Mouse (Mus musculus) brown adipose tissue, adult 24 weeks (tissue): ENCODE results near the gene Cnn2. TPM values are rescaled to one million over a fixed set of nuclear protein-coding genes. Genes with fewer than 3 reads are reported as not detected.
A peak's percentile ranks its signal among the peaks of the same experiment; 100 is the strongest.
"Not testable (repeated sequence)": the region's sequence is repeated elsewhere in the genome, so short reads cannot be mapped to it uniquely, and the experiment has no call there.

ENCODE experiments used
- H3K27ac ChIP-seq: fragments of 200-500 bp; replicated peaks from 2 replicates; pipeline ENCODE4 v1.5.1; 2012; ENCODE audit warnings: low read depth, mild to moderate bottlenecking, low read length
- H3K4me1 ChIP-seq: fragments of 200-500 bp; 2 replicates; pipeline ENCODE4 v1.6.1; 2012; ENCODE audit warnings: low read length, mixed read lengths; ENCODE audit not compliant: control insufficient read depth, insufficient read depth, insufficient read length
- H3K4me3 ChIP-seq: fragments of 200-500 bp; 2 replicates; pipeline ENCODE4 v1.5.1; 2012; ENCODE audit warnings: low read depth, mild to moderate bottlenecking, low read length, moderate library complexity; ENCODE audit not compliant: insufficient read depth
- polyA plus RNA-seq: library from polyadenylated mRNA; stranded (reverse); fragments of >200 nt; gene quantifications from 2 replicates; pipeline ENCODE4 v1.2.4, GENCODE M21; 2012; ENCODE audit not compliant: missing spikeins, insufficient read depth, insufficient read length

The Cnn2 gene
- polyA plus RNA-seq, 1 experiment, result 6.4 TPM

DNA sequence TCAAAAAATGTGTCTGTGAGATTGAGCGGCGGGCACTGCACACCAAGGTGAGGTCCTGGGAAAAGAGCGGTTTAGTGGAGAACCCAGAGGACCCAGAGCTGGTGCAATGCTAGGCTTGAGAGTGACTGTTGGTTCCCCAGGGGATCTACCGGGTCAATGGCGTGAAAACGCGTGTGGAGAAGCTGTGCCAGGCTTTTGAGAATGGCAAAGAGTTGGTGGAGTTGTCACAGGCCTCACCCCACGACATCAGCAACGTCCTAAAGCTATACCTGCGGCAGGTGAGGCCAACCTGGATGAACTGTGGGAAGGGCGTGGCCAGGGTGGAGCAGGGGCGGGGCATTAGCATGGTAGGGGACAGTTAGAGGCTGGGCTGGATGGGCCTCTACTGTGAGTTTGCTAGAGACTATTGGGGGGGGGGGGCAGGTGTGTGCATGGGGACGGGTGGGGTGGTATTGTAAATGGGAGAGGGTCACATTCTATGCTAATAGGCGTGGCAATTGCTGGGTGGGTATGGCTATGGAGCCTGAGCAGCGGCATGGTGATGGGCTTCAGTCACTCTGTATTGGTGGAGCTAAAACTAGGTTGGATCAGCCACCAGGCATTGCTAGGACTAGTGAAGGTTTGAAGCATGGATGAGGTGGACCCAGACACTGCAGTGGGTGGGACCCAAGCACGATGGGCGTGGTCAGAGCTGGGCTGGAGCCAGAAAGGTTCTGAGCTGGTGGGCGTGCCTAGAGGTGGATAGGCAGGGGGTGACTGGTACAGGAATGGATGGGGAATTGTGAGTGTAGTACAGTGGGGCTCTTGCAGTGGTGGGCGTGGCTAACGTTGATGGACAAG is 39.5 kb downstream of the Cnn2 start:
- H3K27ac ChIP-seq, result no peak overlapping the region

DNA sequence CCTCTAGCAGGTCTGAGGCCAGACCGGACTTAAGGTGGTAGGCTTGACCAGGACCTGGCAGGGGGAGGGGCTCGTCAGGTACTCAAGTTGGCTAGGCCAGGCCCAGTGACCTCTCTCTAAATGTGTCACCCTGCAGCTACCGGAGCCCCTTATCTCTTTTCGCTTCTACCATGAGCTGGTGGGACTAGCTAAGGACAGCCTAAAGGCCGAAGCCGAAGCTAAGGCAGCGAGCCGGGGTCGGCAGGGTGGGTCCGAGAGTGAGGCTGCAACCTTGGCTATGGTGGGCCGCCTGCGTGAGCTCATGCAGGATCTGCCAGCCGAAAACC is 40.1 kb downstream of the Cnn2 start:
- H3K4me1 ChIP-seq, result peaks cover 4% of the 10 kb centered on the region; the same call in 1 of the 2 replicates
- H3K27ac ChIP-seq, result no peak overlapping the region
- no peak overlapping the region for H3K4me3 ChIP-seq

More for the DNA sequence above, 39.5 kb downstream of the Cnn2 start:
- H3K4me3 ChIP-seq, result no peak overlapping the region
- H3K4me1 ChIP-seq, result peaks cover 4% of the 10 kb centered on the region; the same call in 1 of the 2 replicates

DNA sequence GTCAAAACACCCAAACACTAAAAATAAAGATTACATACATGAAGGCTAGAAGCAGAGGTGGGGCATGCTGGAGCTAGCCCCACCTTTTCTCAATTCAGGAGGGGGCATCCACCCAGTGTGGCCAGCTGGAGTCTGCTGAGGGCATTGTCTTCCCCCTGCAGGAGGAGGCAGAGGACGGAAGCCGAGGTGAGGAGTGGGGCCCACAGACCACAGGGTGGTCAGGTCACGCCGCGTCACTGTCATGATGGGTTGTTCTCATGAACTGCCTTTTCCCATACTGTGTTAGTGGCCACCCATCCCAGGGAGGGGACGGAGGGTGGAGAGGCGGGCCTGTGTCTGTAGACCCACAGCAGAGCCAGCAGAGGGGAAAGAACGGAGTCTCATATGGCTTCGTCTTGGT is 41.8 kb downstream of the Cnn2 start:
- H3K4me3 ChIP-seq, result no peak overlapping the region
- peaks cover 10% of the 10 kb centered on the region; the same call in 1 of the 2 replicates for H3K4me1 ChIP-seq
- no peak overlapping the region for H3K27ac ChIP-seq

DNA sequence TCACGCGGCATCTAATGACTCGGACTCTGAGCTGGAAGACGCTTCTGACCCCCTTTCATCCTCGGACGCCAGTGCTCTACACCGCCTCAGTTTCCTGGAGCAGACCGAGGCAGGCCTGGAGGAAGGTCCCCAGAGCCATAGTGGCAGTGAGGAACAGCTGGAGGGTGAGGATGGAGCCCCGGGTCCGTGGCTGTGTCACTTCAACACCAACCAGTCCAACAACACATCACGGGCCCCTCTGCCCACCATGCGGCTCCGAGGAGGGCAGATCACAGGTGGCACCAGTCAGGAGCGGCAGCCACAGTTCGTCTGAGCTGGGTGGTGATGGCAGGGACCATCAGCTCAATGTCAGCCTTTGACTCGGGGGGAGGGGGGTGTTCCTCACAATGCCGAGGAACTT is 42.4 kb downstream of the Cnn2 start:
- H3K4me1 ChIP-seq, result peaks cover 15% of the 10 kb centered on the region; the same call in 1 of the 2 replicates
- H3K4me3 ChIP-seq, result no peak overlapping the region
- no peak overlapping the region for H3K27ac ChIP-seq

DNA sequence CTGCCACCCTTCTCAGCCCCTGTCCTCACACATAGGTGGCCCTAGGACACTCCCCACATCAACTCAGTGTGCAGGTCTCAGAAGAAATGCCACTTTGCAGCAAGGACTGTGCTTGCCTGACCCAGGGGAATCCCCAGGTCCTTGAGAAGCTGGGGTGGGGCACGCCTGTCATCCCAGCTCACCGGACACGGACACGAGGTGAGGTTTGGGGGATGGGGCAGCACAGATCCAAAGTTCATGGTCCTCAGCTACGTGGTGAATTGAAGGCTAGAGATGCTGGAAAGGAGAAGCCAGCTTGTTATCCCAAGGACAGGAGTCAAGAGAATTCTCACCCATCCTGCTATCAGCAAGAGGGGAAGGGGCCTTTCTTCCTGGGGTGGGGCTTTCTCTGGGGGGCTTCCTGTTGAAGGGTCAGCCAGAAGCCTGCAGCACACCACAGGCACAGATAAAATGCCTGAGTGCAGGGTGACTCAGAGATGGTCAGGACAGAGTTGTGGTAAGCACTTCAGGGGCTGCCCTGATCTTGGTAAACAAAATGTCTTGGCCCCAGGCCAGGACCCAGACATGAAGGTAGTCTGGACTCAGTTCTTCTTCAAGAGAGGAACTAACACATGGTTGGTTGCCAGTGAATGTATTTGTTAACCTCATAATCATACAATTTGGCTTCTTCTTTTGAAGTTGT is 44.6 kb downstream of the Cnn2 start:
- Histone ChIP-seq H3K4me1 (peaks cover 19% of the 10 kb centered on the region), H3K27ac (peak overlapping the region; percentile 1; the same call in 1 of the 2 replicates), H3K4me3 (no peak overlapping the region)

DNA sequence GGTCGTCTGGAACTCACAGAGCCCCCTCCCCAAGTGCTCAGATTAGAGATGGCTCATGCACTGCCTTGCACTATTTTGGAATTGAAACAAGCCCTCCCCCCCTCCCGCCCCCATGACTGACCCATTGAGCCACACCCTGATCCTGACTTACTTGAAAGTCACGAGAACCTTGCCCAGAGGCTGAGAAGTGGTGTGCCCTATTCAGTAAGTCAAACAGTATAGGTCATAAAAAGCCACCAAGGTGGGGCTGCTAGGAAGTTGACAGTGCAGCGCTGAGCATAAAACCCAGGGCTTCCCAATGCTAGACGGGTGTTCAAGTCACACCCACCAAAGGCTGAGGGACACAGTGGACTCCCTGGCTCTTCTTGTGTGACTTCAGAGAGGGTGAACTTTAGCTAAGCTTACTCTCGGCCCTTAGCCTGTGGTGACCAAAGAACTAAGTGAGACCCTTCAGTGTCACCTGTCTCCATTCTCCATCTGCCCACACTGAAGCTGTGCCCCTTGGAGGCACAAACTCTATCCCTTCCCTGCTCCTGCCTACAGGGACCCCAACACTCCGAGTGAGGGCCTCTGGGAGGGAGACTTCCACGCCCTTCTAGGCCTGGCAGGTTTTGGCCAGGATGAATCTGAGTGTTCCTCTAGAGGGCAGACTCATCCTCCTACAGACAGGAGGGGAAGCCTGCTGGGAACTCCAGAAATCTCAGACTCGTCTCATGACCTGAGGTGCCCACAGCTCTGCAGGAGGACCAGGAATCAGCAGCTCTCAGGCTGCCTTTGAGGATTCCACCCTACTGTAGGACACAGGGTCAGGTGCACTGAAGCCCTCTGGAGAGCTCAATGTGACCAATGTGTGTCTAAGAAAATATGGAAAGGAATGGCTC is 45.4 kb downstream of the Cnn2 start:
- H3K27ac ChIP-seq, result peak overlapping the region; percentile 46
- H3K4me1 ChIP-seq, result peaks cover 27% of the 10 kb centered on the region
- H3K4me3 ChIP-seq, result no peak overlapping the region

DNA sequence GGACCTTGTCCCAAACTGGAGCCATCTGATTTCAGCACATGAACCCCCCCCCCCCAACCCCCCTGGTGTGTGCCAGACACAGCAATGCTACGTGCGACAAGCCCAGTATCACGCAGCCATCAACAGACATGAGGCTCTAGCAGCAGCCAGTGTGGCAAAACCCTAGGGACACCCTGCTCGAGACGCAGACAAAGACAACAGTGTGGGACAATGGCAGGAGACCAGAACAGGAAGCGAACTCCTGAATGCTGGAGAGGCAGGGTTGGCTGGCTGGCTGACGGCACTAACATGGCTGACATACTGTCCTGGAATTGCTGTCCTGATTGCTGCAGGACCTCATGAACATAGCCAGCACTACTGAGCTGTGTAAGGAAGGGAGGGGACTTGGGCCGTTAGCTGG is 46.8 kb downstream of the Cnn2 start:
- H3K27ac ChIP-seq, result peak overlapping the region; percentile 63
- peaks cover 27% of the 10 kb centered on the region for H3K4me1 ChIP-seq
- H3K4me3 ChIP-seq, result no peak overlapping the region

DNA sequence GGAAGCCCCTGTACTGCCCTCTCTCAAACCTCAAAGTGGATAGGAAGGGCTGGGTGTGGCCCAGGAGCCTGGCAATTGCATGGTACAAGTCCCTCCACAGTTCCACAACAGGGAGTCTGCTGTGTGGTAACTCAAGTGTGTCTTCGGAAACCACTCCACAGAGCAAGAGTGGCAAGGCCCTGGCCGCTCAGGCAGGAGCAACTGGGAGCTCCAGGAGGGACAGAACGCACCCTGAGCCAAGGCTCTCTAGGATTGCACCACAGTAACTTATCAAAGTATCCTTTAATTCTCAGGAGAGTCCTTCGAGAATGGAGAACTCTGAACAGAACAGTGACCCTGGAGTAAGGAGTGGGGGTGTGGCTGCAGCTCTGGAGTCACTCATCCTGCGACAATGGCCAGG is 47.3 kb downstream of the Cnn2 start:
- H3K4me1 ChIP-seq, result peaks cover 27% of the 10 kb centered on the region
- H3K4me3 ChIP-seq, result no peak overlapping the region
- H3K27ac ChIP-seq, result peak overlapping the region; percentile 63

DNA sequence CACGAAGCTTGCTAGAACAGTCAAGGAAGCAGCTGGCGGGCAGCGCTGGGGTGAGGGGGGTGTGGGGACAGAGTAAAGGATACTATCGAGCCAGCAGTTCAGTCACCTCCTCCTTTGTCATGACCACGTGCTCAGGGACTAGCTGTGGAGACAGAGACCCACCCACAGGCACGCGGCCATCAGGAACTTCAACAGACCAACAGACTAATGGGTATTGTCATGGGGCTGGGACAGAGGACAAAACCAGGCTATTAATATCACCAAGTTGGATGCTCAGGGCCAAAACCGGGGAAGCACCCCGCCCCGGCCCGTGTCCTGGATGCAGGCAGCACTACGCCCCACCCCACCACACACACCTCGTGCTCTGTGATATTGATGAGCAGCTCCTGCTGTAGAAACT is 48.4 kb downstream of the Cnn2 start:
- Histone ChIP-seq H3K4me3 (no peak overlapping the region), H3K27ac (peak overlapping the region; percentile 5), H3K4me1 (peaks cover 27% of the 10 kb centered on the region)

DNA sequence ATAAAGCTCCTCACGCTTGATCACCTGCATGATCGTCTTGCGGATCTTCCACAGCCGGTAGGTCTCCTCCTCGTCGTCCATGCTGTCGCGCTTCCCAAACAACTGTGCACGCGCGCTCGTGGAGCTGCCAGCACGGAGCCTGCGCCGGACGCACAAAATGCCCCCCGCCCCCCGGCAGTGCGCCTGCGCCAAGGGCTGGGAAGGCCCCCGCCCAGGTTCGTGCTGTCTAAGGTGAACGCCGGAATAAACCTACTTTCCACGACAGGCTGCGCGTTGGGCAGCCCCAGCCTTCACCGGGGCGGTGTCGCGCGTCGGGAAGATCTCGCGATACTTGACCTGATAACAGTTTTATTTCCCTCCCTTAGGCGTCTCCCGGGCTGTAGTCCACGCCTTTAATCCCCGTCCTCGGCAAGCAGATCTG is 51.2 kb downstream of the Cnn2 start, which contains the start of gene Polr2e:
Gene Polr2e (minus strand): TSS at position 237 of the 421 bp plus-strand sequence.
- Histone ChIP-seq H3K4me3 (peak within 1 kb of the TSS; percentile 92), H3K4me1 (peaks cover 21% of the 10 kb centered on the region), H3K27ac (peak within 1 kb of the TSS; percentile 24; the same call in 1 of the 2 replicates)

DNA sequence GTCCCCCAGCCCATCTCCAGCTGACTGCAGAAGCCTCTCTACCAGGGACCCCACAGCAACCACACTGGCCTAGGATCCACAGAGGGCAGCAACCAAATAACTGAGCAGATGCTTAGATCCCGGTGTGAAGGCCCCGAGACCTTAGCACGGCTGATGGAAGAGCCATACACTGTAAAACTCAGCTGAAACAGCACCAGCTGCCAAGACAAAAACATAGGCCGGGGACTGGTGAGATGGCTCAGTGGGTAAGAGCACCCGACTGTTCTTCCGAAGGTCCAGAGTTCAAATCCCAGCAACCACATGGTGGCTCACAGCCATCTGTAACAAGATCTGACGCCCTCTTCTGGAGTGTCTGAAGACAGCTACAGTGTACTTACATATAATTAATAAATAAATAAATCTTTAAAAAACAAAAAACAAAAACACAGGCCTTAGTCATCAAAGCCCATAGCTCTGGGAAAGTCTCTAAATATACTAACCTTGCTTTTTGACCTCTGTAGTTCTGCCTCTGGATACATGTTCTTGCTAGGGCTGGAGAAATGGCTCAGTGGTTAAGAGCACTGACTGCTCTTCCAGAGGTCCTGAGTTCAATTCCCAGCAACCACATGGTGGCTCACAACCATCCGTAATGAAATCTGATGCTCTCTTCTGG is 53.2 kb downstream of the Cnn2 start:
- H3K4me1 ChIP-seq, H3K4me3 ChIP-seq, H3K27ac ChIP-seq: not testable (repeated sequence)

DNA sequence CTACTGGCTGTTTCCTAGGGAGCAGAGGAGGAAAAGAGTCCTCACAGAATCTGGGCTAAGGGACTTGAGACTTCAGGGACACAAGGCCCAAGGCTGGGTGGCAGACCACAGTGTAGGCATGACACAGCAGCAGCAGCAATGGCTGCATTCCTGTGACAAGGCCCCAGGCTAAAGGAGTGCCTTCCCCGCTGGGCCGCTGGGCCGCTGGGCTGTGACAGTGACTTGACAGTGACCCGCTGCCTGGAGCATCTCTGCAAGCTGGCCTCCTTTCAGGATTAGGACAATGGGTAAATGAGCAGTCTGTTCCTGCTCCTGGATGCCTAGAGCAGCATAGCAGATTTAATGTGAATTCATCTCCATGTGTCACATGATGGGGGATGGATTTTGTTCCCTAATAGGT is 55.7 kb downstream of the Cnn2 start:
- Histone ChIP-seq H3K27ac (no peak overlapping the region), H3K4me1 (0 out of 2 replicates have a peak, but pooled peaks cover 4% of the 10 kb centered on the region), H3K4me3 (no peak overlapping the region)

DNA sequence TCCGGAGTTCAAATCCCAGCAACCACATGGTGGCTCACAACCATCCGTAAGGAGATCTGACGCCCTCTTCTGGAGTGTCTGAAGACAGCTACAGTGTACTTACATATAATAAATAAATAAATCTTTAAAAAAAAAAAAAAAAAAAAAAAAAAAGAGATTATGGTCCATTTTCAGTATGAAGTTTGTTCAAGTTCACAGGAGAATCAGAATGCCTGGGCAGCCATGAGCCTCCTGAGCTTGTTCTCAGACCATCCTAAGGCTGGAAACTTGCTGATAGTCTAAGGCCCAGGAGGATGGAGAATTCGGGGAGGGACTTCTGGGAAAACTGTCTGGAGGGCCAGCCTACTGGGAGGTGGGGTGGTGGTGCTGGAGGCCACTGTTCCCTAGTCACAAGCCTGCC is 57.0 kb downstream of the Cnn2 start:
- H3K4me1 ChIP-seq, result peaks cover 10% of the 10 kb centered on the region; the same call in 1 of the 2 replicates
- H3K27ac ChIP-seq, H3K4me3 ChIP-seq: not testable (repeated sequence)
